Mouse (Mus musculus) kidney, embryonic 16.5 days (tissue): ENCODE results near the gene Rplp1. TPM values are rescaled to one million over a fixed set of nuclear protein-coding genes. Genes with fewer than 3 reads are reported as not detected.

Experiments
- polyA plus RNA-seq: library from polyadenylated mRNA; unstranded; fragments of >200 nt; fragmentation: Nextera tagmentation; extraction: Ambion mirVana; gene quantifications from 2 replicates; pipeline ENCODE4 v1.2.1, GENCODE M21; 2015

Rplp1 gene
- polyA plus RNA-seq, 1 experiment from 2014 or later, result 1,285 TPM

Other genes with a start within 250 kb of the Rplp1 start
- 122 and 129 TPM in 2 replicates for gene Kif23, start 32.2 kb upstream of the Rplp1 start, polyA plus RNA-seq
- gene Paqr5, start 112.3 kb upstream of the Rplp1 start, polyA plus RNA-seq, result 50.4 and 53.4 TPM in 2 replicates
- gene Glce, start 208.1 kb upstream of the Rplp1 start, polyA plus RNA-seq, result 20.6 and 21.7 TPM in 2 replicates